Mouse (Mus musculus) CD4-positive, CD25-positive, alpha-beta regulatory T cell, adult 9 weeks (primary cell): ENCODE results near the gene Tpsg1. TPM values are rescaled to one million over a fixed set of nuclear protein-coding genes. Genes with fewer than 3 reads are reported as not detected.

Experiments used
- polyA plus RNA-seq: library from polyadenylated mRNA; unstranded; fragments of 100-300 nt; shearing (Covaris generic); gene quantifications from one replicate; pipeline ENCODE4 v1.2.1, GENCODE M21; 2017

Tpsg1 gene
- not detected for polyA plus RNA-seq

DNA sequence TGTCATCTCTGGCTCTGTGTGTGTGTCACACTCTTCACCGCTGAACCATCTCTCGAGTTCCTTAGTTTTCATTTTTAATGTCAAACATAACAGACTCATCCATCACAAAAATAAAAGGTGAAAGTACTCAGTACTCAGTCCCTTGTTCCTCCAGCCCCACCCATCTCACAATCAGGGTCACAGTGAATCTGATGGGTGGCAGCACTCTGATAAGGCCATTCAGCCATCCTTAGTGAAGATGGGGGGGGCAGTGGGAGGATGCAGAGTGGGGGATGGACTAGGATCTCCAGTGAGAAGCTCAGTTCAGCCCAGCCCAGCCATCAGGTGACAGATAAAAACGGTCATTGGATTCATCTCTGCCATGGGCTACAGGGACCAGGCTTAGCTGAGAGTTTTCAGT lies at the start of gene Tpsg1:
Gene Tpsg1, plus strand, starts transcription at position 301 of the 400 bp plus-strand sequence.

DNA sequence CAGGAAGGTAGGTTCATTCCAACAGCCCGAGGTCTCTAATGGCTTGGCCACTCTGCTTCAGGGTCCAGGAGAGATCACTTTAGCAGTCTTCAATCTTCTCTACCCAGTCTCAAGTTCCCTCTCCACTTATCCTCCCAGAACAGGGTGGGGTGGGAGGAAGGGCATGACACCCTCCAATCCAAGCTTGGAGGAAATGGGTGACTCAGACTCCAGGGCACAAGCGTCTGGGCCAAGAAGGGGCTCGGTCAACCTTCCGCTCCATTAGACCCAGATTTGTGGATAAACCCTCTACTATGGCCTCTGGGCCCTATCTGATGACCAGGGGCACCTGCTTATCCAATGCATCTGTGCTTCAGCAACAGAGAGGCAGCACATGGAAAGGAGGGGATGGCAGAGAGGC lies 23.6 kb upstream of the Tpsg1 start, which contains the start of gene Tpsab1:
Gene Tpsab1, minus strand, starts transcription at position 101 of the 400 bp plus-strand sequence.

DNA sequence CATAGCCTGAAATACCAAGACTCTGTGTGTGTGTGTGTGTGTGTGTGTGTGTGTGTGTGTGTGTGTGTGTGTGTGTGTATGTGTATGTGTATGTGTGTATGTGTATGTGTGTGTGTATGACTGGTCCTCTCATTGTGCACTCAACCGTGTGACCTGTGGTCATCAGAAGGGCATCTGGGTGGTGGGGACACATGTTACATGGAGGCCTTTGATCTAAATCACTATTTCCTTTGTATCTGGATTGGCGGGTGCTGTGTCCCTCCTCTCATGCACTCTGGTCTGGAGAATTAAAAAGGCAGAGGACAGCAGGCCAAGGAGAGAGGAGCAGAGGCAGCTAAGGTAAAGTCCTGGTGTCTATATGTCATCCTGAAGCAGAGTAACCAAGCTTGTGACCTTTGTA lies 3.1 kb upstream of the Tpsg1 start, which contains the start of gene Tpsb2:
Gene Tpsb2, plus strand, starts transcription at position 301 of the 400 bp plus-strand sequence.

Other genes starting within 250 kb of the Tpsg1 start
- gene Ptx4, start 248.5 kb upstream of the Tpsg1 start, polyA plus RNA-seq: not detected
- 49.9 TPM for gene Clcn7, start 235.9 kb upstream of the Tpsg1 start, polyA plus RNA-seq
- not detected for gene Ccdc154, start 206.8 kb upstream of the Tpsg1 start, polyA plus RNA-seq
- not detected for gene Gm38655, start 193.8 kb upstream of the Tpsg1 start, polyA plus RNA-seq
- 32.7 TPM for gene BC003965, start 184.7 kb upstream of the Tpsg1 start, polyA plus RNA-seq
- 44.1 TPM for gene Unkl, start 180.9 kb upstream of the Tpsg1 start, polyA plus RNA-seq
- 106 TPM for gene Gnptg, start 129.1 kb upstream of the Tpsg1 start, polyA plus RNA-seq
- gene Tsr3, start 129.1 kb upstream of the Tpsg1 start, polyA plus RNA-seq: 34.7 TPM
- 30.7 TPM for gene Baiap3, start 112.9 kb upstream of the Tpsg1 start, polyA plus RNA-seq
- 541 TPM for gene Ube2i, start 94.7 kb upstream of the Tpsg1 start, polyA plus RNA-seq
- not detected for gene Prss34, start 70.9 kb upstream of the Tpsg1 start, polyA plus RNA-seq
- gene Prss28, start 60.6 kb upstream of the Tpsg1 start, polyA plus RNA-seq: not detected
- gene Prss29, start 50.6 kb upstream of the Tpsg1 start, polyA plus RNA-seq: not detected
- gene Tpsab1, start 23.7 kb upstream of the Tpsg1 start, polyA plus RNA-seq: not detected
- not detected for gene Tpsb2, start 3.0 kb upstream of the Tpsg1 start, polyA plus RNA-seq
- gene Cacna1h, start 64.5 kb downstream of the Tpsg1 start, polyA plus RNA-seq: not detected
- not detected for gene Tekt4, start 85.3 kb downstream of the Tpsg1 start, polyA plus RNA-seq
- gene Sstr5, start 128.0 kb downstream of the Tpsg1 start, polyA plus RNA-seq: not detected
- not detected for gene Sox8, start 201.4 kb downstream of the Tpsg1 start, polyA plus RNA-seq
- 29.4 TPM for gene Lmf1, start 209.8 kb downstream of the Tpsg1 start, polyA plus RNA-seq